Mouse (Mus musculus): ENCODE results near the gene Fzd4. TPM values are rescaled to one million over a fixed set of nuclear protein-coding genes. Genes with fewer than 3 reads are reported as not detected.

Gene Fzd4
- polyA plus RNA-seq, 1 experiment from 2014 or later, result 8.9 TPM

DNA sequence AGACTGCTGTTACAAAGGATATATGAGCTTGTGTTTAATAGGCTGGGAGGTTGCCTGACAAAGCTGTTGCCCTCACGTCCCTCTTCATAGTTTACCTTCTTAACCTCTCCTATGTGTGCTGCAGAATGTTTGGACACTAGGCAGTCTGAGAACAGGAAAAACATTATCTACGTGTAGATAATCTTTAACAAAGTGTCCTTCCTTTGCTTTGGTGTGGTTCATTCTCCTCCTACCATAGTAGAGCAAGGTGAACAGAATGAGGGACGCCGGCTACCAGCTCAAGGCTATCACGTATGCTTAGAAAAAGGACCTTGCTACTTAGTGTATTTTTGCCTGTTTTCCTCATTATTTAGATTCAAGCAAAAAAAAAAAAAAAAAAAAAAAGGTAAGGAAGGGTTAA is 24.6 kb downstream of the Fzd4 start:
- no peaks in the 10 kb centered on the region for H3K27me3 ChIP-seq
- H3K9ac ChIP-seq, result no peak overlapping the region
- H3K4me2 ChIP-seq (replicated peaks), result no peak overlapping the region
- peaks cover 19% of the 10 kb centered on the region for H3K4me1 ChIP-seq
- H3K27ac ChIP-seq (replicated peaks), result no peak overlapping the region
- ATAC-seq (ENCODE audit: insufficient number of reproducible peaks, low FRiP score, low TSS enrichment, low read depth), result no peak
- H3K9me3 ChIP-seq (replicated peaks), result no peaks in the 10 kb centered on the region
- H3K36me3 ChIP-seq, result no peaks in the 10 kb centered on the region
- WGBS, result 87% methylated on average over 5 of the region's 5 CpGs
- H3K4me3 ChIP-seq (replicated peaks), result no peak overlapping the region

DNA sequence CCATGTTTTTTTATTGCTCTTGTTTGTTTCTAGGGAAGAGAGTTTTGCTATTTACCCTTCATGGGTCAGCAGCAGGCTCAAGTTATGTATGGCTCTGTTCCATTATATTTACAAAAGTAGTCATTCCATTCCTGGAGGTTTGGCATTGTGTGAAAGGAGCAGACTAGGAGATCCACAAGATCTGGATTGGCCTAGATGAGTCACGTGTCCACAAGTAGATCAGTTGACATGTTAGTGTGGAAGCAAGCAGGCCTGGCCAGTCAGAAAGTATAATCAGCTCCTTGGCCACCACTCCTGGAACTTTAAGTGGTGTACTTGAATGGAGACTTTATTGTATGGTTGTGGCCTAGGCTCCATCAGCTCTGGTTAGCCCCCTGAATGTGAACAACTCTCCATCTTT is 25.2 kb downstream of the Fzd4 start:
- 81% methylated on average over 1 of the region's 1 CpGs for WGBS
- Histone ChIP-seq H3K9me3 (replicated peaks) (no peaks in the 10 kb centered on the region), H3K4me2 (replicated peaks) (no peak overlapping the region), H3K4me1 (peaks cover 15% of the 10 kb centered on the region), H3K9ac (no peak overlapping the region), H3K27ac (replicated peaks) (no peak overlapping the region), H3K4me3 (replicated peaks) (no peak overlapping the region), H3K36me3 (no peaks in the 10 kb centered on the region), H3K27me3 (no peaks in the 10 kb centered on the region)
- no peak for ATAC-seq (ENCODE audit: insufficient number of reproducible peaks, low FRiP score, low TSS enrichment, low read depth)

DNA sequence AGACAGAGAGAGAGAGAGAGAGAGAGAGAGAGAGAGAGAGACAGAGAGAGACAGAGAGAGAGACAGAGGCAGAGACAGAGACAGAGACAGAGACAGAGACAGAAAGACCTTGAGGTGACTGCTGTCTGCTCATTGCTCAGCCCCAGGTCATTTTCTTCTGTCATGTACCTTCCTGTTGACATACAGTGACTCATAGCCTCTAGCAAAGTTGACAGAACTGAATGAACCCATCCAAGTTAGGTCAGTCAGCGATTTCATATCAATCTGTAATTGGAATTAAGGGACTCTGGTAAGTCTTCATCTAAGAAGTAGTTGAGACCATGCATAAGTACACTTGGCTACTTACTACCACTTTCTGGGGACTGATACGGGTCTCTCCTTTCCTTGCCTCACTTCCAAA is 27.0 kb downstream of the Fzd4 start:
- Histone ChIP-seq H3K27ac (replicated peaks) (no peak overlapping the region), H3K9me3 (replicated peaks) (no peaks in the 10 kb centered on the region), H3K4me3 (replicated peaks) (no peak overlapping the region), H3K4me1 (peaks cover 14% of the 10 kb centered on the region), H3K27me3 (no peaks in the 10 kb centered on the region), H3K36me3 (no peaks in the 10 kb centered on the region), H3K4me2 (replicated peaks) (no peak overlapping the region), H3K9ac (no peak overlapping the region)
- WGBS, result 75% methylated on average over 2 of the region's 2 CpGs
- ATAC-seq (ENCODE audit: insufficient number of reproducible peaks, low FRiP score, low TSS enrichment, low read depth), result no peak

DNA sequence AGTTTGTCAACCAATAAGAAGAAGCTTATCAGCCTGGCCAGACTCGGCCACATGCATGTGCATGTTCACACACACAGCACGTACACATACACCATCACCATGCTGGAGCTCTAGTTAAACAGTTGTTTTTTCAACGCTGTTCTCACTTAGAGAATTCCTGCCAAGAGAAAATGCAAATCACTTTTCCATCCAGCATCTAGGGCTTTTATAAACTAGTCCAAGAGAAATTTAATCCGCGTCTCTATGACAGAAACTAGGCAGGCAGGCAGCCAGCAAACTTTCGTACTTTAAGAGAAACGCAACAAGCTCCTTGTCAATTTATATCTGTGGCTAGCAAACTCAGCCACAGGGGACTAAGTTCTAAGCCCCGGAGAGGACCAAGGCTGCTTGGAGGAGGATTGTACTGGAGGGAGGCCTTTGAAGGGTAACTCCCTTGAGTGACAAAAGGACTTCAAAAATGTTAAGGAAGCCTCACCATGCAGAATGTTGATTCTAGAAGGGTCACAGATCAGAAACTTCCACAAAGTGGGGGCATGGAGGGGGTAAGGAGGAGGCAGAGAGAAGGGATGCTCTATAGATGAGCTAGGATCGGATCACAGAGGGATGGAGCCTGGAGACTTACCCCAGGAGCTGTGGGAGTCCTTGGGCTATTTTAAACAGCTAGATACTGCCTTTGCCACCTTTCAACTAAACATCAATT is 29.2 kb downstream of the Fzd4 start:
- peak; percentile 69; the same call in 1 of the 2 replicates for ATAC-seq (ENCODE audit: insufficient number of reproducible peaks, low FRiP score, low TSS enrichment, low read depth)
- 31% methylated on average over 9 of the region's 9 CpGs for WGBS

DNA sequence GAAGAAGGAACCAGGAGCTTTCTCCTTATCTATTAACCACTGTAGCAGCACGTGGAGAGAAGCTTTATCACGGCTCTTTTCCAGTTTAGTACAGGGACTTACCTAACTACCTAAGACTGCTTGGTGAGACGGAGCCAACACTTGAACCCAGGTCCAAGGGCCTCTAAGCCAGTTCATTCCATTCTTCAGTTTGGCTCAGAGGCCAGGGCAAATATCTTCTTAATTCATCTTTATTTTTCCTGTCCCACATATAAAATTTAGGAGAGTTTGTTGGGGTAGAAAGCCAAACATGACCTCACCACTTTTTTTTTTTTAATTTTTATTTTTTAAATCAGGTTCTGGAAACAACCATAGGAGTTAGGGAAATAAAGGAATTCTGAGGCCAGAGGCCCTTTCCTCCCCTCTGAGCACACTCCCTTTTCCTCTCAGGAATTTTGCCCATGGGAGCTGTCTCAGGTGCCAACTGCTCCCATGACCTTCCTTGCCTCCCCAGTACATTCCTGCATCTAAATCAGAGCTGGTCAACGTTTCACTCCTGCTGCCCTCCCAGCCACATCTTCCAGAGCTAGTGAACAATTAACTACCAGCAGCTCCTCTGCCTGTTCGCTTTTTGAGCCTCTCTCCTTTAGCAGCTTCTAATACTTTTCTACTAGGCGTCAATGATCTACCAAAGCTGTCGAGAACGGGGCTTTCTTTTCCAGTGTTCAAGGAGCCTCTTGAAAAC is 29.9 kb downstream of the Fzd4 start:
- no peak overlapping the region for H3K4me2 ChIP-seq (replicated peaks)
- no peak overlapping the region for H3K9ac ChIP-seq
- peaks cover 11% of the 10 kb centered on the region for H3K4me1 ChIP-seq
- H3K27me3 ChIP-seq, result no peaks in the 10 kb centered on the region
- no peaks in the 10 kb centered on the region for H3K36me3 ChIP-seq
- WGBS, result 57% methylated on average over 8 of the region's 8 CpGs
- H3K4me3 ChIP-seq (replicated peaks), result no peak overlapping the region
- H3K27ac ChIP-seq (replicated peaks), result peak overlapping the region; percentile 79
- H3K9me3 ChIP-seq (replicated peaks), result no peaks in the 10 kb centered on the region
- ATAC-seq (ENCODE audit: insufficient number of reproducible peaks, low FRiP score, low TSS enrichment, low read depth), result no peak

More for the DNA sequence above, 29.2 kb downstream of the Fzd4 start:
- Histone ChIP-seq H3K9me3 (replicated peaks) (no peaks in the 10 kb centered on the region), H3K27me3 (no peaks in the 10 kb centered on the region), H3K4me3 (replicated peaks) (no peak overlapping the region), H3K9ac (no peak overlapping the region), H3K27ac (replicated peaks) (peak overlapping the region; percentile 79), H3K36me3 (no peaks in the 10 kb centered on the region), H3K4me1 (peaks cover 11% of the 10 kb centered on the region), H3K4me2 (replicated peaks) (no peak overlapping the region)

DNA sequence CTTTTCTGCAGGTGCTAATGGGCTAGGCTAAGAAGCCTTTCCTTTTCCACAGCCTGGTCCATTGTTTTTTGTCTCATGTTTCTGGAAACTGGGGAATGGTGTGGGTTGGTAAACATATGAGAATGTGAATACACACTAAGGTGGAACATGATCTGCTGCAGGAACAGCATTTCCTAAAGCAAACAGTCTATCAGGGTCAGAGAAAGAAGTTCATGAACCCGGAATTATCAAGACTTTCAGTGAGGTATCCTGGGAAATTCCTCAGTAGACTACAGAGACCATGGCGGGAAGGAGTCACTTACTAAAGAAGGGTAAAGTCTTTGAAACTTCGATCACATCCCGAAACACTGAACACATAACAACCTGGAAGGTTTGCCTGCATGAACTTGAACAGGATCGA is 32.2 kb downstream of the Fzd4 start:
- H3K4me3 ChIP-seq (replicated peaks), result no peak overlapping the region
- H3K36me3 ChIP-seq, result no peaks in the 10 kb centered on the region
- H3K4me2 ChIP-seq (replicated peaks), result no peak overlapping the region
- H3K27ac ChIP-seq (replicated peaks), result no peak overlapping the region
- no peaks in the 10 kb centered on the region for H3K9me3 ChIP-seq (replicated peaks)
- no peak for ATAC-seq (ENCODE audit: insufficient number of reproducible peaks, low FRiP score, low TSS enrichment, low read depth)
- no peak overlapping the region for H3K9ac ChIP-seq
- WGBS, result 71% methylated on average over 5 of the region's 5 CpGs
- peaks cover 11% of the 10 kb centered on the region for H3K4me1 ChIP-seq
- no peaks in the 10 kb centered on the region for H3K27me3 ChIP-seq

DNA sequence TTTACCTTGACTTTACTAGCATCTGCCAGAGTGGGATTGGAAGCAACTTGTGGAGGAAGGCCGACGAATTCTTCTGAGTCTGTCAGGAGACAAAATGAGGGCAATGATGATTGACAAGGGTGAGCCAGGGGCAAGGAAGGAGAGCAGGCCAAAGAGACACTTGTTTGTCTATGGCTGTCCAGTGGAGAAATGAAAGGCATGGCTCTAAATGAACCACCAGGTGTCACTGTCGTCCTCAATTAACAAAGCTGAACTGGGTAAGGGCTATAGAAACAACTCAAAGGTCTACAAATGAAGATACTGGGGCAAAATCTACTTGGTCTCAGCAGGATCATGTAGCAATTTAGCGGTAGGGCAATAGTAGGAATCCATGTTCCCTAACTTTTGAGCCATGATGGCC is 33.4 kb downstream of the Fzd4 start:
- H3K4me1 ChIP-seq, result peaks cover 11% of the 10 kb centered on the region
- no peak for ATAC-seq (ENCODE audit: insufficient number of reproducible peaks, low FRiP score, low TSS enrichment, low read depth)
- no peak overlapping the region for H3K4me2 ChIP-seq (replicated peaks)
- no peak overlapping the region for H3K27ac ChIP-seq (replicated peaks)
- H3K36me3 ChIP-seq, result no peaks in the 10 kb centered on the region
- H3K4me3 ChIP-seq (replicated peaks), result no peak overlapping the region
- H3K27me3 ChIP-seq, result no peaks in the 10 kb centered on the region
- no peaks in the 10 kb centered on the region for H3K9me3 ChIP-seq (replicated peaks)
- 27% methylated on average over 4 of the region's 4 CpGs for WGBS
- H3K9ac ChIP-seq, result no peak overlapping the region

DNA sequence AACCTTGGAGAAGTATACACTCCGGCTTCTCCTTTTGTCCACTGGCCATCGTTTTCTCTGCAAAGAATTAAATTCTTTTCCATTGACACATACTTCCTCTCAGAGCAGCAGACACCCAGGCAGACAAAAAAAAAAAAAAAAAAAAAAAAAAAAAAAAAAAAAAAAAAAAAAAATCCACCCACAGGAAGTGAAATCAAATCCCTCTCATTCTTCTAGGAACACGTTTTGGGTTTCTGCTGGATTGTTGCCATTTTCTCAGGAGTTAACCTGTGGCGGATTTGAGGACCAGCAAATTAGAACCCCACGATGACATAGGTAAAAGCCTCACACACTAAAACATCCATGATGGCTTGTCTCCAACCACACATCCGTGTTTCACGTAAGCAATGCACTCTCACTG is 37.1 kb downstream of the Fzd4 start:
- H3K27me3 ChIP-seq, result no peaks in the 10 kb centered on the region
- H3K27ac ChIP-seq (replicated peaks), result peak overlapping the region; percentile 45; the same call in 1 of the 2 replicates
- H3K4me2 ChIP-seq (replicated peaks), result no peak overlapping the region
- H3K36me3 ChIP-seq, result no peaks in the 10 kb centered on the region
- no peaks in the 10 kb centered on the region for H3K4me1 ChIP-seq
- no peak overlapping the region for H3K4me3 ChIP-seq (replicated peaks)
- no peaks in the 10 kb centered on the region for H3K9me3 ChIP-seq (replicated peaks)
- no peak for ATAC-seq (ENCODE audit: insufficient number of reproducible peaks, low FRiP score, low TSS enrichment, low read depth)
- WGBS, result 50% methylated on average over 7 of the region's 7 CpGs
- H3K9ac ChIP-seq, result no peak overlapping the region

DNA sequence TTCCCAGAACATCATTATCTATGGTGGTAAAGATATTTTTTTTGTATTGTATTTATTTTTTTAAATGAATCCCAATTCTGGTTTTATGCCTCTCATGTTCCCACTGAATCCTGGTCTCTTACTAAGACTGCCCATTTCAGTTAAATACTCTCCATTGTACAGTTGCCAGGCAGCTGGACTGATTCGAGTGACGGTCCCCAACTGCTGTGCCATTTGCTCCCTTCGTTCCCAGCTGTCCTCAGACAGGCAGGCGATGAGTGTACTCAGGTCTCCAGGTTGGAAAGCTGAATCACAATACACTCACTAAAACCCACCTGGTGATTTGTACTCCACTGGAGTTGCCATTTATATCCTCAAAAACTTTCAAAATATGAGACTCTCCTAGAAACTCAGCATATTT is 38.1 kb downstream of the Fzd4 start:
- H3K4me2 ChIP-seq (replicated peaks), result no peak overlapping the region
- H3K9ac ChIP-seq, result no peak overlapping the region
- no peak for ATAC-seq (ENCODE audit: insufficient number of reproducible peaks, low FRiP score, low TSS enrichment, low read depth)
- no peaks in the 10 kb centered on the region for H3K9me3 ChIP-seq (replicated peaks)
- H3K27me3 ChIP-seq, result no peaks in the 10 kb centered on the region
- WGBS, result 74% methylated on average over 4 of the region's 4 CpGs
- H3K4me1 ChIP-seq, result no peaks in the 10 kb centered on the region
- no peaks in the 10 kb centered on the region for H3K36me3 ChIP-seq
- H3K27ac ChIP-seq (replicated peaks), result no peak overlapping the region; the same call in 1 of the 2 replicates
- no peak overlapping the region for H3K4me3 ChIP-seq (replicated peaks)

DNA sequence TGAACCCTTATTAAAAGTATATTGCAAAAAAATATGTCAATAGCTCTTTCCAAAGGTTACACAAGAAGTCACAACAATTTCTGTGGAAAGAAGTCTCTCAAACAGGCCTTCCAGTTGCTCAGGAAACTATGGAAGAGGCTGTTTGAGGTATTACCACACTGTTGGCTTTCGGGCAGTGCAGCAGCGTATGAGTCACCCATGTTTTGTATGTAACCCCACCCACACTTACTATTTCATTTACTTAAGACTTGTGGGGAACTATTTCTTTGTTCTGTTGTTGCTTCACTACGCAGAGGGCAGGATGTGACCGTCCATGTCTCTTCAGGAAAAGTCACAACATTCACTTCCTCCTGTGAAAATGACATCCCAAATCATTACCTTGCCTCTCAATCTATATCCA is 41.0 kb downstream of the Fzd4 start:
- WGBS, result 73% methylated on average over 4 of the region's 4 CpGs
- no peak for ATAC-seq (ENCODE audit: insufficient number of reproducible peaks, low FRiP score, low TSS enrichment, low read depth)
- H3K4me1 ChIP-seq, result no peaks in the 10 kb centered on the region

DNA sequence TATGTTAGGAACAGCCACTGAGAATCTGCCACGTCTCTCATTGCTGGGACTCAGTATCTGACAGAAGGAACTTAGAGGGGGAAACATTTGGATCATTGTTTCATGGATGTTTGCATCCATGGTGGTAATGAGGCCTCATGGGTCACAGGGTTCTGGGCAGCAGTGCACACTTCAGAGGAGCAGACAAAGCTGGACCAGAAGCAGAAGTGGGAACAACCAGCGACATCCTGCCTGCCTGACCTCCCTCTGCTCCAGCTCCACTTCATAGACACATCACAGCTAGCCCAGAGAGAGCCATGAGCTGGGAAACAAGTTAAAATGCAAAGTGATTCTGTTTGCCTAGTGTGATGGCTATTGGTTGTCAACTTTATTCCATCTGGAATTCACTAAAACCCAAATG is 46.2 kb downstream of the Fzd4 start:
- H3K4me1 ChIP-seq, result no peaks in the 10 kb centered on the region
- no peak overlapping the region for H3K4me2 ChIP-seq (replicated peaks)
- whole genome bisulfite sequencing, result 66% methylated on average over 2 of the region's 2 CpGs
- H3K27me3 ChIP-seq, result no peaks in the 10 kb centered on the region
- no peak for ATAC-seq (ENCODE audit: insufficient number of reproducible peaks, low FRiP score, low TSS enrichment, low read depth)
- H3K4me3 ChIP-seq (replicated peaks), result no peak overlapping the region
- no peak overlapping the region for H3K9ac ChIP-seq
- H3K36me3 ChIP-seq, result no peaks in the 10 kb centered on the region
- H3K9me3 ChIP-seq (replicated peaks), result no peaks in the 10 kb centered on the region
- no peak overlapping the region for H3K27ac ChIP-seq (replicated peaks)

More for the DNA sequence above, 41.0 kb downstream of the Fzd4 start:
- no peaks in the 10 kb centered on the region for H3K36me3 ChIP-seq
- no peak overlapping the region for H3K4me3 ChIP-seq (replicated peaks)
- no peak overlapping the region for H3K27ac ChIP-seq (replicated peaks)
- H3K27me3 ChIP-seq, result no peaks in the 10 kb centered on the region
- H3K9ac ChIP-seq, result no peak overlapping the region
- H3K9me3 ChIP-seq (replicated peaks), result no peaks in the 10 kb centered on the region
- H3K4me2 ChIP-seq (replicated peaks), result no peak overlapping the region
